Mouse (Mus musculus) embryonic facial prominence, embryonic 14.5 days (tissue): Measurements from ENCODE around the gene Cacna1d. TPM values are rescaled to one million over a fixed set of nuclear protein-coding genes. Genes with fewer than 3 reads are reported as not detected.

Source experiments
- ATAC-seq: fragments of 200-750 bp; cut with Nextera tagmentation; 2 replicates; pipeline ENCODE4 v1.8.0; 2017; ENCODE audit warnings: low read depth, moderate number of reproducible peaks, moderate TSS enrichment
- DNase-seq: peaks from one replicate; pipeline ENCODE4 v3.0.0-alpha.2; 2015; ENCODE audit warnings: low spot score
- H3K27ac ChIP-seq: fragments of 300-500 bp; sonication (generic); replicated peaks from 2 replicates; pipeline ENCODE4 v1.5.1; 2014; ENCODE audit warnings: low read depth, mild to moderate bottlenecking, low read length, moderate library complexity
- H3K27me3 ChIP-seq: fragments of 300-500 bp; sonication (generic); replicated peaks from 2 replicates; pipeline ENCODE4 v1.6.1; 2014; ENCODE audit warnings: low read length; ENCODE audit not compliant: control insufficient read depth, insufficient read depth
- H3K36me3 ChIP-seq: fragments of 300-500 bp; sonication (generic); 2 replicates; pipeline ENCODE4 v1.6.1; 2014; ENCODE audit warnings: low read length, mixed read lengths; ENCODE audit not compliant: control insufficient read depth, insufficient read depth
- H3K4me1 ChIP-seq: fragments of 300-500 bp; sonication (generic); 2 replicates; pipeline ENCODE4 v1.6.1; 2014; ENCODE audit warnings: antibody characterized with exemption, low read length; ENCODE audit not compliant: control insufficient read depth, insufficient read depth
- H3K4me2 ChIP-seq: fragments of 300-500 bp; sonication (generic); 2 replicates; pipeline ENCODE4 v1.6.1; 2014; ENCODE audit warnings: low read depth, mild to moderate bottlenecking, low read length, moderate library complexity, mixed read lengths
- H3K4me3 ChIP-seq: fragments of 300-500 bp; sonication (generic); 2 replicates; pipeline ENCODE4 v1.5.1; 2014; ENCODE audit warnings: low read depth, mild to moderate bottlenecking, low read length
- H3K9ac ChIP-seq: fragments of 300-500 bp; sonication (generic); 2 replicates; pipeline ENCODE4 v1.6.1; 2014; ENCODE audit warnings: low read depth, mild to moderate bottlenecking, low read length, moderate library complexity, mixed read lengths
- H3K9me3 ChIP-seq: fragments of 300-500 bp; sonication (generic); 2 replicates; pipeline ENCODE4 v1.6.1; 2016; ENCODE audit warnings: low read length; ENCODE audit not compliant: control insufficient read depth
- WGBS: fragments of 180-500 bp; shearing (Covaris S2); extraction: QIAGEN DNeasy Blood & Tissue Kit; methylation state at CpG from one replicate; pipeline ENCODE4 v1.1.7; 2014; 5-methylcytosine and 5-hydroxymethylcytosine counted together
- polyA plus RNA-seq: library from polyadenylated mRNA; unstranded; fragments of >200 nt; fragmentation: Nextera tagmentation; extraction: Ambion mirVana; gene quantifications from 2 replicates; pipeline ENCODE4 v1.2.1, GENCODE M21; 2014

Cacna1d gene
- polyA plus RNA-seq, 1 experiment from 2014 or later, result 3.5 TPM

DNA sequence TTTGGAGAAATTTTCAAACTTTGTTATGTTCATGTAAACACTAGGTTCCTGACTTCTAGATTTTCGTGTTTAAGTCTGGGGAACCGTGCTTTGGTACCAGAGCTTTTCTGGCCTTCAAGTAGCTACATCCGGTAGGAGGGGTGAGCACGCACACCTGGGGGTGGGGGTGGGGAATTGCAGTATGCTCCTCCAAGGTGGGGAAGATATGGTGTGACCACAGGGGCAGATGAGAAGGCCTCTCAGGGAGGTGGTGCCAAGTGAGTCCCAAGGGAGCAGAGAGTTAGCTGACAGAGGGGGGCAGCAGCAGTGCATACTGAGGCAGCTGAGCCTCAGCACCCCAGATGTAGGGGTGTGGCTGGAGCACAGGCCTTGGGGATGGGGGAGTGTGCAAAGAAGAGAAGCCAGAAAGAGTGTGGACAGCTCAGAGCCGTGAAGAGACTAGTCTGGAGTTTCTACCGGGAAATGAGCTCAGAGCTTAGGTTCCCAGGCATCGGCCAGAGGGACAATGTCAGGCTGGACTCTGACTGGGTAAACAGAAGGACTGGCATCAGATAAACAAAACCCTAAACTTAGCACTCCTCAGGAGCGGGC is 387.2 kb downstream of the Cacna1d start:
- H3K9me3 ChIP-seq, result no peaks in the 10 kb centered on the region
- no peak overlapping the region for H3K4me2 ChIP-seq
- H3K27ac ChIP-seq, result no peak overlapping the region
- peak; percentile 47; the same call in 1 of the 2 replicates for ATAC-seq
- H3K36me3 ChIP-seq, result no peaks in the 10 kb centered on the region
- DNase-seq, result no peak
- H3K9ac ChIP-seq, result no peak overlapping the region
- H3K27me3 ChIP-seq, result no peaks in the 10 kb centered on the region
- H3K4me3 ChIP-seq, result no peak overlapping the region
- WGBS, result 72% methylated on average over 8 of the region's 8 CpGs
- no peaks in the 10 kb centered on the region for H3K4me1 ChIP-seq

DNA sequence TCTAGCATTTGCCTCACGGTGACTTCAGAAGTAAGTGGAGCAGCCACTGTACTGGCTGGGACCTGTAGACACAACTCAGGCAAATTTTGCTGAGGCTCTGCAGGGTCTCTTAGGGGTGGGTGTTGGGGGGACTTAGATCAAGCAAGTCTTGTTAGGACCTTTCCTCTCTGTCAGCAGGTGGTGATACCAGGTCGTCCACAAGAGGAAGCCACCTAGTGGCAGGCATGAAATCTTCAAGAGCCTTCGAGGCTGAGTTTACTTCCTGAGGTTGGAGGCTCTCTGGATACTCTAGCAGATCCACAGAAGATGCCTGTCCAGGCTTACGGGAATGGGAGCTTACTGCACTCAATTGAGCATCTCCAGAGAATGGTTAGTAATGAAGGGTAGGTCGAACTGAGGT is 394.0 kb downstream of the Cacna1d start:
- H3K27ac ChIP-seq, result no peak overlapping the region
- no peaks in the 10 kb centered on the region for H3K9me3 ChIP-seq
- WGBS, result 57% methylated on average over 5 of the region's 5 CpGs
- H3K4me3 ChIP-seq, result no peak overlapping the region
- peaks cover 6% of the 10 kb centered on the region; the same call in 1 of the 2 replicates for H3K36me3 ChIP-seq
- no peak overlapping the region for H3K9ac ChIP-seq
- DNase-seq, result peak; percentile 23
- no peaks in the 10 kb centered on the region for H3K27me3 ChIP-seq
- ATAC-seq, result no peak
- no peak overlapping the region for H3K4me2 ChIP-seq
- H3K4me1 ChIP-seq, result no peaks in the 10 kb centered on the region

DNA sequence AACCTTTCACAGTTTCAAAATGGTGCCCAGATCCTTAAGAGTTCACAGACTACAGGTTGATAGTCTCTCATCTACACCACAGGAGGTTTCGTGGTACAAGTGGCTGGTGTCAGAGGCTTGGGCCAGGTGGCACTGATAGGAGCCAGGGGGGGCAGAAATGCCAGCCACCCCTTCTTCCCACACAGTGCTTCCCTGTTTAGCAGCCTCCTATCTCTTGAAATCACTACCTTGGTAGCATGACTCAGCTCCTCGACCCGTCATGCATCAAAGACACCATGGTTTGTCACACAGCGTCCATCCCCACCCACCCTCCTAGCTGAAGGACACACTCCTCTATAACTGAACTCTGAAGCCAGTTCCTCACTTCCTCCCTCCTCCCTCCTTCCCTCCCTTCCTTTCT is 398.8 kb downstream of the Cacna1d start:
- Histone ChIP-seq H3K27ac (no peak overlapping the region), H3K4me2 (no peak overlapping the region), H3K27me3 (no peaks in the 10 kb centered on the region), H3K4me3 (no peak overlapping the region), H3K4me1 (no peaks in the 10 kb centered on the region), H3K9ac (no peak overlapping the region), H3K36me3 (peaks cover 6% of the 10 kb centered on the region; the same call in 1 of the 2 replicates), H3K9me3 (no peaks in the 10 kb centered on the region)
- 84% methylated on average over 4 of the region's 4 CpGs for WGBS
- DNase-seq, result no peak
- no peak for ATAC-seq

DNA sequence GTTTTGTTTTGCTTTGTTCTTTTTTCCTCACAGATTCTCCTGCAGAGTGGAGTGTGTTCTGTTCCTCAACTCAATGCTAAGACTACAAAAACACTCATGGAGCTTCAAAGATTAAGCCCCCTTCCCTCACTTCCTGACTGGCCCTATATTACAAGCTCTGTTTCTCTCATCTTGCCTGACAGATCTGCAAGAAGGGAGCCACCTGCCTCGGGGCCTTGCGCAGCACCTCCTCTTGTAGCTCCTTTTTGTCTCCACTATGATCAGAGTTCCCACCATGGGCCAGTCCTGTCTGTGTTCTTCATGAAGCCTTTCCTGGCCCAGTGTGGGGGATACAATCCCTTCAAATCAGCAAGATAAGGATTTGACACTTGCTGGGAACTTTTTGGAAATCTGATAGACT is 399.2 kb downstream of the Cacna1d start:
- ATAC-seq, result no peak
- Histone ChIP-seq H3K27ac (no peak overlapping the region), H3K4me3 (no peak overlapping the region), H3K4me2 (no peak overlapping the region), H3K36me3 (peaks cover 6% of the 10 kb centered on the region; the same call in 1 of the 2 replicates), H3K9ac (no peak overlapping the region), H3K9me3 (no peaks in the 10 kb centered on the region), H3K4me1 (no peaks in the 10 kb centered on the region), H3K27me3 (no peaks in the 10 kb centered on the region)
- no peak for DNase-seq
- 79% methylated on average over 2 of the region's 2 CpGs for WGBS

DNA sequence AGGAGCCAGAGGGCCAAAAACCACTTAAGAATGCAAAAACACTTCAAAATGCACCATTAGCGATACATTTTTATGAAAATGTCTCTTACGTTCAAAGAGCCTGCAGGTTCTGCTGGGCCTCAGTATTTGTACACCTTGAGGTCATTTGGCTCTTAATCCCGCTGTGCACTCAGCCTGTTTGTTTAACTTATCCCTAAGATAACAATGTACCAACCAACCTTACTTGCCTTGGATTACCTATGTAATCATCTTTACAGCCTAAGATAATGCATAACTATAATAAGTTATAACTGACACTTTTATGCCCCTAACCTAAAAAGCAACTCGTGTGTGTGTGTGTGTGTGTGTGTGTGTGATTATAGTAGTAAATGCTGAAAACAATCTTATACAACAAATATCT is 411.5 kb downstream of the Cacna1d start:
- DNase-seq, result no peak
- H3K4me3 ChIP-seq, result no peak overlapping the region
- H3K4me1 ChIP-seq, result peaks cover 5% of the 10 kb centered on the region; the same call in 1 of the 2 replicates
- H3K27me3 ChIP-seq, result no peaks in the 10 kb centered on the region
- no peaks in the 10 kb centered on the region for H3K36me3 ChIP-seq
- WGBS, result 62% methylated on average over 4 of the region's 4 CpGs
- no peaks in the 10 kb centered on the region for H3K9me3 ChIP-seq
- H3K4me2 ChIP-seq, result no peak overlapping the region
- H3K9ac ChIP-seq, result no peak overlapping the region
- no peak for ATAC-seq
- H3K27ac ChIP-seq, result no peak overlapping the region

DNA sequence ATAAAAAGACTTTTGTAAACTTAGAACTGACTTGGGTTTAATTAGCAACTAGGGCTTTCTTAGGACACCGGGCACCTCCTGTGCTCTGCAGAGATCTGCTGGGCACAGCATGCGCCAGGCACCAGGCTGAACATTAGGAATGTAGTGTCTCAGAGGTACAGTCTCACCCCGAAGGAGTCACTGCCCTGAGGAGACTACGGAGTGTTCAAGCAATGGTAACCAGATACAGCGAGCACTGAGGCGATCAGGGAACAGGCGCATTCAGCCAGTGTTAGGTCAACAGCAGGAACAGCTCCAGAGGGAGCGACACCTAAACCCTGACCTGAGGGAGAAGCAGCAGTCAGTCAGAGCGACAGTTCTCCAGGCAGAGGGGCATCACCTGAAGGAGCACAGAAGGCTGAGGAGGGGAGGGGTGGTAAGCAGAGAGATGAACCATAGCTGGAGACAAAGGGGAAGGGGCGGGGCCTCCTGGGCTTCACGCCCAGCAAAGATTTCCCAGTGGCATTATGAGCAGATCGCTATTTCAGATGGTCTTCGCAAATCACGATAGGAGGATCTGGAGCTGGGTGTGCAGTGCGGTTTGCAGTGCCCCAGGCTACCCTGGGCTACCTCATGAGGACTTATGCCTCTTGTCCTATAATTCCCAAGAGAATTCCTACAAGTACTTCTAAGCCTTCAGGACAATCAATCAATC is 413.0 kb downstream of the Cacna1d start:
- Histone ChIP-seq H3K27ac (no peak overlapping the region), H3K9ac (no peak overlapping the region), H3K27me3 (no peaks in the 10 kb centered on the region), H3K9me3 (no peaks in the 10 kb centered on the region), H3K4me2 (no peak overlapping the region), H3K36me3 (no peaks in the 10 kb centered on the region), H3K4me1 (peaks cover 5% of the 10 kb centered on the region; the same call in 1 of the 2 replicates), H3K4me3 (no peak overlapping the region)
- DNase-seq (peak; percentile 29), ATAC-seq (peak; percentile 38; the same call in 1 of the 2 replicates)
- WGBS, result 66% methylated on average over 15 of the region's 15 CpGs

DNA sequence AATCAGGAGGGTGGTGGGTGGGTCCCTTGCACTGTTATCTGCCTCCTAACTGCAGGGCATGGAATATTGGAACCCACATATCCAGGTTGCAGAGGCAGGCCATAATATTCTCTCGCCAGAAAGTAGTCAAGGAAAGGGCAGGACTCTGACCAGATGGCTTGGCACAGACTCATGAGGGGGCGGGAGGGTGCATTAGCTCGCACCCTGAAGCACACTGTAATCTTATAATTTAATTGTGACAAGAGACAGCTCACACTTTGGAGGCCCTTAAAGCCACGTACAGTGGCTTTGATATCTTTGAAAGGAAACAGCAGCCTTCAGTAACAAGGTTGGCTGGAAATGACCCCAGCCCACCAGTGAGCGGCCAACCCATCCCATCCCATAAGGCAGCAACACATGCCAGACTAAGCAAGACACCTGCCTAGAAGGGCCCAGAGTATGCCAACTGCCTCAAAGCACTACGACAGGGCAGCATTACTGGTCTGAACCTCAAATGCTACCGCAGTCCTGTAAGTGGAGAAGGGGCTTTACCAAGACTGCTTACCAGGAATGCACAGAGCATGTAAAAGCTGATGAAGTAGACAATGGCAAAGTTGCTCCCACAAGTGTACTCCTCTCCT is 415.9 kb downstream of the Cacna1d start:
- no peaks in the 10 kb centered on the region for H3K36me3 ChIP-seq
- no peaks in the 10 kb centered on the region for H3K27me3 ChIP-seq
- H3K4me2 ChIP-seq, result no peak overlapping the region
- DNase-seq (peak; percentile 19), ATAC-seq (peak; percentile 73)
- no peak overlapping the region for H3K27ac ChIP-seq
- no peaks in the 10 kb centered on the region for H3K9me3 ChIP-seq
- 74% methylated on average over 7 of the region's 7 CpGs for WGBS
- H3K9ac ChIP-seq, result no peak overlapping the region
- H3K4me3 ChIP-seq, result no peak overlapping the region
- H3K4me1 ChIP-seq, result no peaks in the 10 kb centered on the region

DNA sequence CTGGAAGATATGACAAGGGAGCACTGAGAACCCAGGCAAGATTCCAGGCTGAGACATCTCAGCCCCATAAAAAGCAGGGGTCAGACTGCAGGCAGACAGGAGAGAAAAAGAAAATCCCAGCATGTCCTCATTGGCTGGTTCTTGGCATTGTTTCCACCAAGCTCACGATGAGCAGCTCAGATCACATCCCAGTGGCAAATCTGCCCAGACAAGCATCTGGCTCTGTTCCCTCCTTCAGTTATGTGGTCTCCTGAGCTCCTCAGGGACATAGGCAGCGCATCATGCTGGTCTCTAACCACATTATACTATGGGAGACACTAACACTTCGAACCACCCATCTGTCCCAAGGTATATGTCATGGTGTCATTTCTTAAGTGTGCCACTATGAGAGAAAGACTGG is 422.7 kb downstream of the Cacna1d start:
- WGBS, result 62% methylated on average over 3 of the region's 3 CpGs
- H3K27ac ChIP-seq, result no peak overlapping the region
- H3K9ac ChIP-seq, result no peak overlapping the region
- no peak overlapping the region for H3K4me2 ChIP-seq
- no peaks in the 10 kb centered on the region for H3K36me3 ChIP-seq
- no peaks in the 10 kb centered on the region for H3K9me3 ChIP-seq
- DNase-seq, result peak; percentile 34
- ATAC-seq, result no peak
- H3K4me1 ChIP-seq, result no peaks in the 10 kb centered on the region; the same call in 1 of the 2 replicates
- no peak overlapping the region for H3K4me3 ChIP-seq
- H3K27me3 ChIP-seq, result no peaks in the 10 kb centered on the region
